9 mouse cellular contexts compared by ENCODE assay signal in the genomic region with DNA sequence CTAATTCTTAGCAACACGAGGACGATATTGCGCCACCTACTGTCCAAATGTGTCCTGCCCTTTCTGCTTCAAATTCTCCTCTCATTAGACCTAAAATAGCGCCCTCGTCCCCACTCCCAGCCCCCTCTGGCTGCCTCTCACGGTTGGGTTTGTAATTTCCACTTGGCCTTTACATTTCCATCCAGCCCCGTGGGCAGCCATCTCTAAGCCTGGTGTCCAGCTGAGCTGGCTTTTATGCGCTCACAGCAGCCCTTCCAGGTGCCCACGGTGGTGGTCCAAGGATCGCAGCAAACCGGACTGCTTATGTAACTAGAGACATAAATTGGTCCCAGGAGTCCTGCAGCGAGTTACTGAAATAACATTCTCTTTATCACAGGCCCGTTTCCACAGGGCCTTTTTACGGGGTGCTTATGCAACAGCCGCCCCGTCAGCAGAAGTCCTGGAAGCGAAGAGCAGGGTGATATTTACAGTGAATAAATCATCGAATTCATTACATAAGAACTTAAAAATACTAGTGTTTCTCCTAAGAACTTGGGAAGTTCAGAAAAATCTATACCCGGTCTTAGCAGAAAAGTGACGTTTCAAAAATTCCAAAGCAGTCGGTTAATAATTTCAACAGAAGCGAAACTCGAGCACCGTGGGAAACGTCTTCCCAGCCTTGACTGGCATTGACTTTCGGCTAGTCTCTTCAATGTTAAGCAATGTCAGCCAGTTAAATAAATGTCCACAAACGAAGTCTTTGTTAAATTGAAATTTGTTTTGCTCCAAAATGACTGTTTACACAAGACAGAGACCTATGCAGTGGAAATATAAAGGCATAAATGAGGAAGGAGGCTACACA. TPM values are rescaled to one million over a fixed set of nuclear protein-coding genes. Genes with fewer than 3 reads are reported as not detected.
A peak's percentile ranks its signal among the peaks of the same experiment; 100 is the strongest.
DNase-seq lines count a peak whose midpoint lies in the region; ATAC-seq and TF ChIP-seq lines count a peak whose summit lies in the region.
"Had no signal": no experiment of that assay in that cellular context is flagged by ENCODE, and none has a peak within 500 bp of the region (broad histone marks: within the 10 kb centered on the region; RNA-seq: fewer than 3 reads in every experiment).

No protein-coding gene starts in this region.

- peaks cover 9% of the 10 kb centered on the region for H3K4me1 ChIP-seq in forebrain, embryonic 14.5 days (ENCODE audit: control insufficient read depth, insufficient read depth, low read length)
- peaks cover 3% of the 10 kb centered on the region; the same call in 1 of the 2 replicates for H3K4me1 ChIP-seq in forebrain, embryonic 11.5 days (replicated peaks; ENCODE audit: control insufficient read depth, insufficient read depth, low read length)
- peaks cover 8% of the 10 kb centered on the region; the same call in 1 of the 2 replicates for H3K4me1 ChIP-seq in kidney, postnatal 0 days (replicated peaks; ENCODE audit: insufficient read depth, low read length)

- DNase-seq in forebrain, embryonic 14.5 days (ENCODE audit: low spot score), result peak; percentile 65
- no peak for DNase-seq in forebrain, embryonic 11.5 days (ENCODE audit: low spot score)
- DNase-seq in brain, embryonic 14.5 days (ENCODE audit: low read depth), result peak; percentile 65
- DNase-seq in gastrocnemius, adult 18-20 months (ENCODE audit: low spot score), result peak; percentile 43
- peak; percentile 66 for DNase-seq in kidney, postnatal 0 days (ENCODE audit: low spot score)
- DNase-seq in lung, postnatal 10 days, result peak; percentile 71
- DNase-seq in telencephalon, adult 2 months (ENCODE audit: low read depth, low spot score), result peak; percentile 60

- H3K36me3 ChIP-seq in forebrain, embryonic 14.5 days (ENCODE audit: control insufficient read depth, insufficient read depth, low read length), result no peaks in the 10 kb centered on the region
- H3K36me3 ChIP-seq in forebrain, embryonic 11.5 days (ENCODE audit: control insufficient read depth, insufficient read depth, low read length), result no peaks in the 10 kb centered on the region
- H3K36me3 ChIP-seq in C2C12 (ENCODE audit: control insufficient read depth, insufficient read depth), result no peaks in the 10 kb centered on the region
- no peaks in the 10 kb centered on the region for H3K36me3 ChIP-seq in kidney, postnatal 0 days (ENCODE audit: insufficient read depth, low read length)

- no peaks in the 10 kb centered on the region for H3K79me2 ChIP-seq in C2C12 (ENCODE audit: control insufficient read depth, insufficient read depth)

- TF ChIP-seq CTCF in C2C12 (IDR thresholded peaks at IDR 0.05; ENCODE audit: control insufficient read depth, insufficient read depth, insufficient read length), result peak; percentile 51
- peak; percentile 62; the same call in 1 of the 2 replicates for TF ChIP-seq CTCF in brain, embryonic 14.5 days (IDR thresholded peaks at IDR 0.05; ENCODE audit: borderline replicate concordance, extremely low read depth, insufficient read depth, insufficient read length)
- TF ChIP-seq CTCF in kidney, postnatal 0 days (IDR thresholded peaks at IDR 0.05; ENCODE audit: low read depth), result peak; percentile 76

- H3K27me3 ChIP-seq in forebrain, embryonic 14.5 days (replicated peaks; ENCODE audit: control insufficient read depth, insufficient read depth, low read length), result 0 out of 2 replicates have a peak, but pooled peaks cover 3% of the 10 kb centered on the region
- H3K27me3 ChIP-seq in forebrain, embryonic 11.5 days (ENCODE audit: control insufficient read depth, insufficient read depth, low read length), result no peaks in the 10 kb centered on the region
- H3K27me3 ChIP-seq in C2C12 (ENCODE audit: control insufficient read depth, insufficient read depth, insufficient read length), result no peaks in the 10 kb centered on the region
- no peaks in the 10 kb centered on the region for H3K27me3 ChIP-seq in kidney, postnatal 0 days (ENCODE audit: insufficient read depth, low read length)

- H3ac ChIP-seq in C2C12 (ENCODE audit: control insufficient read depth, insufficient read length, low read depth), result no peak overlapping the region

- no peak overlapping the region for H3K4me2 ChIP-seq in forebrain, embryonic 14.5 days (ENCODE audit: low read length)
- H3K4me2 ChIP-seq in forebrain, embryonic 11.5 days (ENCODE audit: low read depth, low read length, severe bottlenecking), result no peak overlapping the region
- H3K4me2 ChIP-seq in kidney, postnatal 0 days (ENCODE audit: low read length), result peak overlapping the region; percentile 45

- no peaks in the 10 kb centered on the region for H3K9me3 ChIP-seq in forebrain, embryonic 14.5 days (replicated peaks; ENCODE audit: control insufficient read depth, low read length)
- no peaks in the 10 kb centered on the region for H3K9me3 ChIP-seq in forebrain, embryonic 11.5 days (ENCODE audit: control insufficient read depth, low read length)
- H3K9me3 ChIP-seq in kidney, postnatal 0 days (replicated peaks; ENCODE audit: low read length), result no peaks in the 10 kb centered on the region

- H3K4me3 ChIP-seq in forebrain, embryonic 14.5 days (ENCODE audit: low read depth, low read length), result no peak overlapping the region
- H3K4me3 ChIP-seq in forebrain, embryonic 11.5 days (ENCODE audit: low read depth, low read length), result no peak overlapping the region
- no peak overlapping the region for H3K4me3 ChIP-seq in C2C12 (ENCODE audit: insufficient read depth, poor library complexity, severe bottlenecking)
- H3K4me3 ChIP-seq in kidney, postnatal 0 days (replicated peaks; ENCODE audit: low read depth, low read length), result 0 out of 2 replicates have a peak overlapping the region, but pooled peaks have one; percentile 9

- no peak for ATAC-seq in forebrain, embryonic 14.5 days
- ATAC-seq in forebrain, embryonic 11.5 days (replicated peaks; ENCODE audit: low FRiP score), result no peak
- ATAC-seq in kidney, postnatal 0 days (replicated peaks; ENCODE audit: low FRiP score, low read depth), result no peak

- H3K9ac ChIP-seq in forebrain, embryonic 14.5 days (ENCODE audit: low read length), result no peak overlapping the region
- H3K9ac ChIP-seq in forebrain, embryonic 11.5 days (ENCODE audit: low read length), result no peak overlapping the region
- H3K9ac ChIP-seq in kidney, postnatal 0 days (ENCODE audit: low read depth, low read length), result no peak overlapping the region

- 44% methylated on average over 27 of the region's 27 CpGs for WGBS in forebrain, embryonic 14.5 days
- WGBS in forebrain, embryonic 11.5 days, result 45% methylated on average over 27 of the region's 27 CpGs
- WGBS in kidney, postnatal 0 days, result 28% methylated on average over 27 of the region's 27 CpGs

- no peak for TF ChIP-seq POLR2A in brain, embryonic 14.5 days (IDR thresholded peaks at IDR 0.05; ENCODE audit: borderline replicate concordance, extremely low read depth, insufficient read depth, insufficient read length, poor library complexity, severe bottlenecking)

- H3K27ac ChIP-seq in forebrain, embryonic 14.5 days (ENCODE audit: low read depth, low read length), result no peak overlapping the region
- H3K27ac ChIP-seq in forebrain, embryonic 11.5 days (ENCODE audit: low read depth, low read length), result no peak overlapping the region
- H3K27ac ChIP-seq in kidney, postnatal 0 days, result 0 out of 2 replicates have a peak overlapping the region, but pooled peaks have one; percentile 19
- H3K27ac ChIP-seq: macrophage had no signal

- no peaks in the 10 kb centered on the region for H3K79me3 ChIP-seq in C2C12 (ENCODE audit: low read depth)

TF ChIP-seq in C2C12, 6 proteins besides CTCF, POLR2A, EP300 and RAD21:
- TF ChIP-seq MYOD1 (IDR thresholded peaks at IDR 0.05; ENCODE audit: control insufficient read depth, insufficient read length, low read depth) (no peak), USF1 (IDR thresholded peaks at IDR 0.05; ENCODE audit: low read depth) (no peak), MYOG (IDR thresholded peaks at IDR 0.05; ENCODE audit: control insufficient read depth, extremely low read depth, insufficient read length) (no peak), CEBPB (IDR thresholded peaks at IDR 0.05; ENCODE audit: low read depth) (no peak), MAX (IDR thresholded peaks at IDR 0.05) (no peak), FOSL1 (IDR thresholded peaks at IDR 0.05; ENCODE audit: insufficient read depth, low read length, poor library complexity, severe bottlenecking) (no peak)

RNA-seq across cellular contexts. Expression of a gene that starts 57.3 kb away (rescaled TPM):
- polyA plus RNA-seq in forebrain, embryonic 14.5 days (2014; fragmentation: Nextera tagmentation; extraction: Ambion mirVana), result 188 and 232 TPM in 2 replicates
- polyA plus RNA-seq in forebrain, embryonic 11.5 days (2014; fragmentation: Nextera tagmentation; extraction: Ambion mirVana), result 275 and 282 TPM in 2 replicates
- polyA plus RNA-seq in C2C12 (2012; fragmentation: generic; extraction: Trizol), result 36.6 TPM
- polyA plus RNA-seq in brain, embryonic 14.5 days (2012; rRNA removed), result 149 and 198 TPM in 2 replicates
- 10 to 100 TPM; 18.1 to 22.0 TPM for total RNA-seq in gastrocnemius, adult 18-20 months (2021)
- polyA plus RNA-seq in kidney, postnatal 0 days (2015; fragmentation: Nextera tagmentation; extraction: Ambion mirVana), result 111 and 120 TPM in 2 replicates
